Mouse (Mus musculus): ENCODE results near the gene Klhl5. TPM values are rescaled to one million over a fixed set of nuclear protein-coding genes. Genes with fewer than 3 reads are reported as not detected.
A peak's percentile ranks its signal among the peaks of the same experiment; 100 is the strongest.

The Klhl5 gene
- polyA plus RNA-seq (2015; fragmentation: Nextera tagmentation; extraction: Ambion mirVana): 48.7 and 52.4 TPM in 2 replicates

GRCm38 (mm10) chr5:65106876-65107772 lies at the start of gene Klhl5:
Gene Klhl5 (plus strand): TSS chr5:65107539.
- peak within 1 kb of the TSS; percentile 72 for H3K27ac ChIP-seq (ENCODE audit: low read depth, low read length)
- H3K4me3 ChIP-seq (ENCODE audit: low read length): peak within 1 kb of the TSS; percentile 85
- peak within 1 kb of the TSS; percentile 87 for H3K9ac ChIP-seq (ENCODE audit: low read depth, low read length)
- peak; percentile 93 for ATAC-seq
- no peaks in the 10 kb centered on the region for H3K36me3 ChIP-seq (ENCODE audit: control insufficient read depth, insufficient read depth, low read length)
- peak within 1 kb of the TSS; percentile 79 for H3K4me2 ChIP-seq (ENCODE audit: low read length)
- peaks cover 4% of the 10 kb centered on the region; the same call in 1 of the 2 replicates for H3K4me1 ChIP-seq (ENCODE audit: control insufficient read depth, insufficient read depth, low read depth, low read length)
- WGBS: 3% methylated on average over 52 of the region's 56 CpGs
- H3K27me3 ChIP-seq (replicated peaks; ENCODE audit: control insufficient read depth, insufficient read depth, low read length): no peaks in the 10 kb centered on the region
- H3K9me3 ChIP-seq (ENCODE audit: control insufficient read depth, low read length): no peaks in the 10 kb centered on the region

- no peak for ATAC-seq
- Histone ChIP-seq H3K9ac (ENCODE audit: low read depth, low read length) (no peak overlapping the region), H3K27ac (ENCODE audit: low read depth, low read length) (no peak overlapping the region), H3K9me3 (ENCODE audit: control insufficient read depth, low read length) (no peaks in the 10 kb centered on the region), H3K4me3 (ENCODE audit: low read length) (no peak overlapping the region), H3K4me1 (ENCODE audit: control insufficient read depth, insufficient read depth, low read depth, low read length) (no peaks in the 10 kb centered on the region), H3K4me2 (ENCODE audit: low read length) (no peak overlapping the region), H3K36me3 (ENCODE audit: control insufficient read depth, insufficient read depth, low read length) (no peaks in the 10 kb centered on the region), H3K27me3 (replicated peaks; ENCODE audit: control insufficient read depth, insufficient read depth, low read length) (no peaks in the 10 kb centered on the region)
- WGBS: 94% methylated on average over 6 of the region's 6 CpGs
Observed at GRCm38 (mm10) chr5:65057596-65057995, 49.7 kb upstream of the Klhl5 start.

GRCm38 (mm10) chr5:65059806-65060205 lies 47.5 kb upstream of the Klhl5 start:
- Histone ChIP-seq H3K27ac (ENCODE audit: low read depth, low read length) (no peak overlapping the region), H3K4me3 (ENCODE audit: low read length) (no peak overlapping the region), H3K4me2 (ENCODE audit: low read length) (no peak overlapping the region), H3K36me3 (ENCODE audit: control insufficient read depth, insufficient read depth, low read length) (no peaks in the 10 kb centered on the region), H3K4me1 (ENCODE audit: control insufficient read depth, insufficient read depth, low read depth, low read length) (no peaks in the 10 kb centered on the region), H3K9me3 (ENCODE audit: control insufficient read depth, low read length) (no peaks in the 10 kb centered on the region), H3K27me3 (replicated peaks; ENCODE audit: control insufficient read depth, insufficient read depth, low read length) (no peaks in the 10 kb centered on the region), H3K9ac (ENCODE audit: low read depth, low read length) (no peak overlapping the region)
- ATAC-seq: no peak
- 71% methylated on average over 2 of the region's 2 CpGs for WGBS

GRCm38 (mm10) chr5:65062236-65062635 lies 45.1 kb upstream of the Klhl5 start:
- H3K36me3 ChIP-seq (ENCODE audit: control insufficient read depth, insufficient read depth, low read length): no peaks in the 10 kb centered on the region
- H3K27ac ChIP-seq (ENCODE audit: low read depth, low read length): no peak overlapping the region
- H3K27me3 ChIP-seq (replicated peaks; ENCODE audit: control insufficient read depth, insufficient read depth, low read length): no peaks in the 10 kb centered on the region
- no peaks in the 10 kb centered on the region for H3K9me3 ChIP-seq (ENCODE audit: control insufficient read depth, low read length)
- no peak overlapping the region for H3K9ac ChIP-seq (ENCODE audit: low read depth, low read length)
- no peak for ATAC-seq
- H3K4me1 ChIP-seq (ENCODE audit: control insufficient read depth, insufficient read depth, low read depth, low read length): no peaks in the 10 kb centered on the region
- no peak overlapping the region for H3K4me3 ChIP-seq (ENCODE audit: low read length)
- WGBS: 92% methylated on average over 4 of the region's 4 CpGs
- H3K4me2 ChIP-seq (ENCODE audit: low read length): no peak overlapping the region

GRCm38 (mm10) chr5:65063266-65063665 lies 44.1 kb upstream of the Klhl5 start:
- no peak overlapping the region for H3K4me3 ChIP-seq (ENCODE audit: low read length)
- H3K9me3 ChIP-seq (ENCODE audit: control insufficient read depth, low read length): no peaks in the 10 kb centered on the region
- H3K27ac ChIP-seq (ENCODE audit: low read depth, low read length): no peak overlapping the region
- H3K27me3 ChIP-seq (replicated peaks; ENCODE audit: control insufficient read depth, insufficient read depth, low read length): no peaks in the 10 kb centered on the region
- no peak overlapping the region for H3K4me2 ChIP-seq (ENCODE audit: low read length)
- H3K36me3 ChIP-seq (ENCODE audit: control insufficient read depth, insufficient read depth, low read length): no peaks in the 10 kb centered on the region
- no peak overlapping the region for H3K9ac ChIP-seq (ENCODE audit: low read depth, low read length)
- 64% methylated on average over 2 of the region's 2 CpGs for WGBS
- no peaks in the 10 kb centered on the region for H3K4me1 ChIP-seq (ENCODE audit: control insufficient read depth, insufficient read depth, low read depth, low read length)
- ATAC-seq: no peak

GRCm38 (mm10) chr5:65068166-65068565 lies 39.2 kb upstream of the Klhl5 start:
- no peak overlapping the region for H3K4me3 ChIP-seq (ENCODE audit: low read length)
- H3K4me1 ChIP-seq (ENCODE audit: control insufficient read depth, insufficient read depth, low read depth, low read length): no peaks in the 10 kb centered on the region
- H3K4me2 ChIP-seq (ENCODE audit: low read length): no peak overlapping the region
- H3K36me3 ChIP-seq (ENCODE audit: control insufficient read depth, insufficient read depth, low read length): no peaks in the 10 kb centered on the region
- no peaks in the 10 kb centered on the region for H3K27me3 ChIP-seq (replicated peaks; ENCODE audit: control insufficient read depth, insufficient read depth, low read length)
- no peak overlapping the region for H3K27ac ChIP-seq (ENCODE audit: low read depth, low read length)
- no peaks in the 10 kb centered on the region for H3K9me3 ChIP-seq (ENCODE audit: control insufficient read depth, low read length)
- ATAC-seq: no peak
- 90% methylated on average over 6 of the region's 6 CpGs for WGBS
- H3K9ac ChIP-seq (ENCODE audit: low read depth, low read length): no peak overlapping the region

- Histone ChIP-seq H3K27me3 (replicated peaks; ENCODE audit: control insufficient read depth, insufficient read depth, low read length) (no peaks in the 10 kb centered on the region), H3K27ac (ENCODE audit: low read depth, low read length) (peak overlapping the region; percentile 17; the same call in 1 of the 2 replicates), H3K4me1 (ENCODE audit: control insufficient read depth, insufficient read depth, low read depth, low read length) (no peaks in the 10 kb centered on the region), H3K9ac (ENCODE audit: low read depth, low read length) (no peak overlapping the region), H3K4me2 (ENCODE audit: low read length) (no peak overlapping the region), H3K4me3 (ENCODE audit: low read length) (no peak overlapping the region), H3K9me3 (ENCODE audit: control insufficient read depth, low read length) (no peaks in the 10 kb centered on the region), H3K36me3 (ENCODE audit: control insufficient read depth, insufficient read depth, low read length) (no peaks in the 10 kb centered on the region)
- no peak for ATAC-seq
- 59% methylated on average over 11 of the region's 11 CpGs for WGBS
Observed at GRCm38 (mm10) chr5:65069872-65070271, 37.5 kb upstream of the Klhl5 start.

GRCm38 (mm10) chr5:65071689-65072118 lies 35.6 kb upstream of the Klhl5 start:
- Histone ChIP-seq H3K9me3 (ENCODE audit: control insufficient read depth, low read length) (no peaks in the 10 kb centered on the region), H3K4me1 (ENCODE audit: control insufficient read depth, insufficient read depth, low read depth, low read length) (no peaks in the 10 kb centered on the region), H3K27ac (ENCODE audit: low read depth, low read length) (no peak overlapping the region), H3K4me2 (ENCODE audit: low read length) (no peak overlapping the region), H3K4me3 (ENCODE audit: low read length) (no peak overlapping the region), H3K9ac (ENCODE audit: low read depth, low read length) (no peak overlapping the region; the same call in 1 of the 2 replicates), H3K36me3 (ENCODE audit: control insufficient read depth, insufficient read depth, low read length) (no peaks in the 10 kb centered on the region), H3K27me3 (replicated peaks; ENCODE audit: control insufficient read depth, insufficient read depth, low read length) (no peaks in the 10 kb centered on the region)
- ATAC-seq: peak; percentile 60; the same call in 1 of the 2 replicates
- 18% methylated on average over 6 of the region's 6 CpGs for WGBS

- no peak for ATAC-seq
- Histone ChIP-seq H3K9ac (ENCODE audit: low read depth, low read length) (no peak overlapping the region), H3K4me3 (ENCODE audit: low read length) (no peak overlapping the region), H3K27me3 (replicated peaks; ENCODE audit: control insufficient read depth, insufficient read depth, low read length) (no peaks in the 10 kb centered on the region), H3K4me1 (ENCODE audit: control insufficient read depth, insufficient read depth, low read depth, low read length) (no peaks in the 10 kb centered on the region), H3K9me3 (ENCODE audit: control insufficient read depth, low read length) (no peaks in the 10 kb centered on the region), H3K36me3 (ENCODE audit: control insufficient read depth, insufficient read depth, low read length) (no peaks in the 10 kb centered on the region), H3K4me2 (ENCODE audit: low read length) (no peak overlapping the region), H3K27ac (ENCODE audit: low read depth, low read length) (no peak overlapping the region)
- 74% methylated on average over 4 of the region's 4 CpGs for WGBS
Observed at GRCm38 (mm10) chr5:65073247-65073646, 34.1 kb upstream of the Klhl5 start.
